Mouse (Mus musculus): ENCODE data around the gene Rora. TPM values are rescaled to one million over a fixed set of nuclear protein-coding genes. Genes with fewer than 3 reads are reported as not detected.
A peak's percentile ranks its signal among the peaks of the same experiment; 100 is the strongest.

Rora gene
- polyA plus RNA-seq, 1 experiment from 2014 or later: 23.1 TPM

GRCm38 (mm10) chr9:69121117-69121740, 467.6 kb downstream of the Rora start:
- Histone ChIP-seq H3K9me3 (ENCODE audit: low read length) (no peaks in the 10 kb centered on the region), H3K27ac (ENCODE audit: low read depth) (no peak overlapping the region), H3K27me3 (ENCODE audit: insufficient read depth, low read length) (no peaks in the 10 kb centered on the region), H3K4me2 (ENCODE audit: low read depth, low read length) (no peak overlapping the region), H3K4me3 (ENCODE audit: low read depth, low read length) (no peak overlapping the region), H3K4me1 (ENCODE audit: insufficient read depth) (no peaks in the 10 kb centered on the region), H3K9ac (replicated peaks) (no peak overlapping the region), H3K36me3 (replicated peaks; ENCODE audit: insufficient read depth, low read length) (no peaks in the 10 kb centered on the region)
- DNase-seq (peak; percentile 22), ATAC-seq (no peak)
- TF ChIP-seq EP300 (IDR thresholded peaks at IDR 0.05; ENCODE audit: low read depth) (no peak), CTCF (IDR thresholded peaks at IDR 0.05; ENCODE audit: low read depth) (no peak)
- 70% methylated on average over 12 of the region's 12 CpGs for WGBS (ENCODE audit: insufficient replicate concordance)

- no peak for DNase-seq
- 11% methylated on average over 22 of the region's 22 CpGs for WGBS (ENCODE audit: insufficient replicate concordance)
These were observed 471.6 kb downstream of the Rora start for GRCm38 (mm10) chr9:69125011-69125786.

DNA sequence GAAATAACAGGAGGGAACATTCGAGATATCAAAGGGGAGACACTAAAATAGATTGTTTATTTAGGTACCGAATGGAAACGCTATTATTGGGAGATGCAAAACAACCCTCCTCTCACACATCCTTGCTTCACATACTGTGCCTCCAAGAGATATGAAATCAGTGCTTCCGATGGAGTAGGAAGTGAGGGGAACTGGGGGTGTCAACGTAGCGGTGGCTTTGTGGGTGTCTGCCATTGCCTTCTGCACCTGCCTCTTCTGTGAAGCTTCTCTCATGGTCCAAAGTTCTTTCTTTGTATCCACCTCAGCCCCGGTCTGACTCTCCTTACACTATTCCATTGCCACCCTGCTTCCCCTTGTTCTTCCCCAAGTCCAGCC, 472.2 kb downstream of the Rora start:
- no peaks in the 10 kb centered on the region for H3K36me3 ChIP-seq (replicated peaks; ENCODE audit: insufficient read depth, low read length)
- no peak overlapping the region for H3K27ac ChIP-seq (ENCODE audit: low read depth)
- H3K4me3 ChIP-seq (ENCODE audit: low read depth, low read length): peak overlapping the region; percentile 17; the same call in 1 of the 2 replicates
- DNase-seq (no peak), ATAC-seq (no peak)
- no peaks in the 10 kb centered on the region for H3K27me3 ChIP-seq (ENCODE audit: insufficient read depth, low read length)
- 33% methylated on average over 7 of the region's 7 CpGs for WGBS (ENCODE audit: insufficient replicate concordance)
- H3K4me1 ChIP-seq (ENCODE audit: insufficient read depth): no peaks in the 10 kb centered on the region
- TF ChIP-seq EP300 (IDR thresholded peaks at IDR 0.05; ENCODE audit: low read depth) (no peak), CTCF (IDR thresholded peaks at IDR 0.05; ENCODE audit: low read depth) (no peak)
- no peak overlapping the region for H3K9ac ChIP-seq (replicated peaks)
- peak overlapping the region; percentile 64 for H3K4me2 ChIP-seq (ENCODE audit: low read depth, low read length)
- H3K9me3 ChIP-seq (ENCODE audit: low read length): no peaks in the 10 kb centered on the region

More at GRCm38 (mm10) chr9:69125011-69125786, 471.6 kb downstream of the Rora start:
- no peak for TF ChIP-seq CTCF (IDR thresholded peaks at IDR 0.05; ENCODE audit: low read depth)
- no peak for TF ChIP-seq EP300 (IDR thresholded peaks at IDR 0.05; ENCODE audit: low read depth)
- H3K4me3 ChIP-seq (ENCODE audit: low read depth, low read length): peak overlapping the region; percentile 17
- ATAC-seq: no peak
- H3K36me3 ChIP-seq (replicated peaks; ENCODE audit: insufficient read depth, low read length): no peaks in the 10 kb centered on the region
- H3K9me3 ChIP-seq (ENCODE audit: low read length): no peaks in the 10 kb centered on the region
- no peak overlapping the region for H3K27ac ChIP-seq (ENCODE audit: low read depth)
- no peaks in the 10 kb centered on the region for H3K4me1 ChIP-seq (ENCODE audit: insufficient read depth)
- no peaks in the 10 kb centered on the region for H3K27me3 ChIP-seq (ENCODE audit: insufficient read depth, low read length)
- H3K9ac ChIP-seq (replicated peaks): no peak overlapping the region
- peak overlapping the region; percentile 64 for H3K4me2 ChIP-seq (ENCODE audit: low read depth, low read length)

GRCm38 (mm10) chr9:69126595-69126994, 473.0 kb downstream of the Rora start:
- no peak for ATAC-seq
- Histone ChIP-seq H3K4me2 (ENCODE audit: low read depth, low read length) (no peak overlapping the region), H3K4me1 (ENCODE audit: insufficient read depth) (no peaks in the 10 kb centered on the region), H3K27me3 (ENCODE audit: insufficient read depth, low read length) (no peaks in the 10 kb centered on the region), H3K9ac (replicated peaks) (no peak overlapping the region), H3K9me3 (ENCODE audit: low read length) (no peaks in the 10 kb centered on the region), H3K36me3 (replicated peaks; ENCODE audit: insufficient read depth, low read length) (no peaks in the 10 kb centered on the region), H3K27ac (ENCODE audit: low read depth) (no peak overlapping the region), H3K4me3 (ENCODE audit: low read depth, low read length) (no peak overlapping the region)
- WGBS (ENCODE audit: insufficient replicate concordance): 82% methylated on average over 2 of the region's 2 CpGs
- DNase-seq: no peak
- no peak for TF ChIP-seq CTCF (IDR thresholded peaks at IDR 0.05; ENCODE audit: low read depth)
- TF ChIP-seq EP300 (IDR thresholded peaks at IDR 0.05; ENCODE audit: low read depth): no peak

DNA sequence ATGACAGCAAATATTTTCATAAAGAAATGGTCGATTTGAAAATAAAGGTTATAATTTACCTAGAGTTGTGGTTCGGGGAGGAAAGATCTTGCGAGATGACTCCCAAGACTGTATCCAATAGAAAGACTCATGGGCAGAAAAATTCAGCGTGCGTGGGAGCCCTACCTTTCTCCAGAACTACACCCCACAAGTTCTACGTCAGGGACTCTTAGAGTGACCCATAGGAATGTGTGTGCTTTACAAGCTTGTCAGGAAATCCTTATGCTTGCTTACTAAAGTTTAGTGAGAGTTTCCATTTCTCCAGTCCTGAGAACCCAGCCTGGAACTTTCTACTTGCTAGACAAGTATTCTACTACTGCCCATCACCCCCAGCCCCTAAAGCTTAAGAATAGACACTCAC, 474.7 kb downstream of the Rora start:
- no peaks in the 10 kb centered on the region for H3K4me1 ChIP-seq (ENCODE audit: insufficient read depth)
- no peak for ATAC-seq
- no peak overlapping the region for H3K4me2 ChIP-seq (ENCODE audit: low read depth, low read length)
- DNase-seq: no peak
- no peaks in the 10 kb centered on the region for H3K36me3 ChIP-seq (replicated peaks; ENCODE audit: insufficient read depth, low read length)
- TF ChIP-seq EP300 (IDR thresholded peaks at IDR 0.05; ENCODE audit: low read depth) (no peak), CTCF (IDR thresholded peaks at IDR 0.05; ENCODE audit: low read depth) (no peak)
- no peak overlapping the region for H3K4me3 ChIP-seq (ENCODE audit: low read depth, low read length)
- H3K9me3 ChIP-seq (ENCODE audit: low read length): no peaks in the 10 kb centered on the region
- no peak overlapping the region for H3K9ac ChIP-seq (replicated peaks)
- no peak overlapping the region for H3K27ac ChIP-seq (ENCODE audit: low read depth)
- H3K27me3 ChIP-seq (ENCODE audit: insufficient read depth, low read length): no peaks in the 10 kb centered on the region
- WGBS (ENCODE audit: insufficient replicate concordance): 65% methylated on average over 6 of the region's 6 CpGs

- H3K4me1 ChIP-seq (ENCODE audit: insufficient read depth): no peaks in the 10 kb centered on the region
- H3K4me2 ChIP-seq (ENCODE audit: low read depth, low read length): no peak overlapping the region
- H3K4me3 ChIP-seq (ENCODE audit: low read depth, low read length): no peak overlapping the region
- ATAC-seq (no peak), DNase-seq (no peak)
- no peaks in the 10 kb centered on the region for H3K36me3 ChIP-seq (replicated peaks; ENCODE audit: insufficient read depth, low read length)
- no peaks in the 10 kb centered on the region for H3K9me3 ChIP-seq (ENCODE audit: low read length)
- H3K9ac ChIP-seq (replicated peaks): no peak overlapping the region
- 78% methylated on average over 6 of the region's 6 CpGs for WGBS (ENCODE audit: insufficient replicate concordance)
- no peaks in the 10 kb centered on the region for H3K27me3 ChIP-seq (ENCODE audit: insufficient read depth, low read length)
- H3K27ac ChIP-seq (ENCODE audit: low read depth): no peak overlapping the region
- TF ChIP-seq EP300 (IDR thresholded peaks at IDR 0.05; ENCODE audit: low read depth) (no peak), CTCF (IDR thresholded peaks at IDR 0.05; ENCODE audit: low read depth) (no peak)
These were observed 479.4 kb downstream of the Rora start for GRCm38 (mm10) chr9:69132995-69133394.
